Mouse (Mus musculus): ENCODE results near the gene Ctrc. TPM values are rescaled to one million over a fixed set of nuclear protein-coding genes. Genes with fewer than 3 reads are reported as not detected.

The Ctrc gene
- polyA plus RNA-seq, 1 experiment from 2014 or later, result not detected

DNA sequence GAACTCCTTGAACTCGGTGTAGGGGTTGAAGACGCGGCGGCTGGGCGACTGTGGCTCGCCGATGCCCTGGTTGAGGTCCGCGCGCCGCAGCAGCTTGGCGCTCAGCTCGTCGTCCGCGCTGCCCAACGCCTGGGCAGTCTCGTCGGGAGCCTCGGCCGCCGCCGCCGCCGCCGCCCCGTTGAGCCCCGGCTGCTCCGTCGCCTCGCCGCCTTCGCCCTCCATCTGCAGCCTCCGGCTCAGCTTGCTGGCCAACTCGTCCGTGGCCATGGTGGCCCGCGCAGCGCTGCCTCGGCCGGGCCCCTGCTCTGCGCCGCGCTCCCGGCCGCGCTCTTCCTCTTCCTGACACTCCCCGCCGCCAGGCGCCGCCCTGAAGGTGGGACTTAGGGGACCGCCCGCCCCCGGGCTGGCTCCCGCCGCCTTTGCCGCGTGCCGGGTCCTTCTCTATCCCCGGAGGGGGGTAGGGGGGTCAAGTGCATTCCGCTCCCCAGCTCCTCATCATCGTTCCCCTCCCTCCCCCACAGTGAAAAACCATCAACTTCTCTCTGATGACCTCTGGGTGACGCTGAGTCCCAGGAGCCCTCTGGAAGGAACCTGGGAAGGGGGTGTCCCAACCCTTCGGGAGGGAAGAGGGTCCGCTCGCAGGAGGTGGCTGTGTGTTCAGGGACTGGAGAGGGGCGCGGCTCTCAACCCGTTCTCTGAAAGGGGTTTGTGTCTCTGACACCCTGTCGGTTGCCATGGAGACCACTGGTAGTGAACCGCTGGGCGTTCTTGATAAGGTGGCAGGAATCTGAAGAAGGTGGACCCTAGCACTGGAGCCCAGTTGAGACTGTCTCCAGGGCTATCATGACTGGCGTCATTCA, 28.7 kb upstream of the Ctrc start, which contains the start of gene Efhd2:
Gene Efhd2, minus strand, starts transcription at position 320 of the 860 bp plus-strand sequence.
- Histone ChIP-seq H3K9ac (replicated peaks) (peak within 1 kb of the TSS; percentile 80), H3K9me3 (ENCODE audit: low read length) (no peaks in the 10 kb centered on the region), H3K36me3 (replicated peaks; ENCODE audit: insufficient read depth, low read length) (peaks cover 9% of the 10 kb centered on the region), H3K4me3 (ENCODE audit: low read depth, low read length) (peak within 1 kb of the TSS; percentile 77), H3K4me2 (ENCODE audit: low read depth, low read length) (peak within 1 kb of the TSS; percentile 92), H3K4me1 (ENCODE audit: insufficient read depth) (peaks cover 46% of the 10 kb centered on the region), H3K27me3 (ENCODE audit: insufficient read depth, low read length) (peaks cover 18% of the 10 kb centered on the region), H3K27ac (ENCODE audit: low read depth) (peak within 1 kb of the TSS; percentile 55)
- ATAC-seq, result peak; percentile 91
- WGBS (ENCODE audit: insufficient replicate concordance), result under 1% methylated on average over 61 of the region's 73 CpGs
- peak; percentile 33 for TF ChIP-seq CTCF (IDR thresholded peaks at IDR 0.05; ENCODE audit: low read depth)
- TF ChIP-seq EP300 (IDR thresholded peaks at IDR 0.05; ENCODE audit: low read depth), result peak; percentile 77
- DNase-seq, result peak; percentile 89

DNA sequence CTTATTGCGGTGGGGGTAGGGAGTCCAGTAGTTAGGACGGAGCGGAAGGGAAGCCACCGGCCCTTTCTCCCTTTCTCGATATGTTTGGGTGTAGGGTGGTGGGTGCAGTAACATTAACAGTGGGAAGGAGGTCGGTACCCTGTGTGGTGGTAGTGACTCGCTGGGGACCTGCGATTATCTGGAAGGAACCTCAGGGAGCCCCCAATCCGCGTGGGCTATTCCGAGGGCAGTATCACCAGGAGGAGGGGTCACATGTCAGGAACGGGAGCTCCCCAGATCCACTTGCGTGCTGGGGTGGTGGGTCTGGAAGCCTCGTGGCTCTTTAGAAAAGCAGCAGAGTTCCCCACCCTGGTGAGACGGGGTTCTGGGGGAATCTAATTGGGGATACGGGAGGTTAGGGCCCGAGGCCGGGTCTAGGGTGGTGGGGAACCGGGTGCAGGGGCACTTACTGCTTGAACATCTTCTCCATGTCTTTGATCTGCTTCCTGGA, 28.0 kb upstream of the Ctrc start:
- H3K36me3 ChIP-seq (replicated peaks; ENCODE audit: insufficient read depth, low read length), result peaks cover 9% of the 10 kb centered on the region
- peaks cover 48% of the 10 kb centered on the region for H3K4me1 ChIP-seq (ENCODE audit: insufficient read depth)
- H3K27me3 ChIP-seq (ENCODE audit: insufficient read depth, low read length), result peaks cover 16% of the 10 kb centered on the region
- no peaks in the 10 kb centered on the region for H3K9me3 ChIP-seq (ENCODE audit: low read length)
- peak overlapping the region; percentile 77 for H3K4me3 ChIP-seq (ENCODE audit: low read depth, low read length)
- WGBS (ENCODE audit: insufficient replicate concordance), result under 1% methylated on average over 19 of the region's 19 CpGs
- DNase-seq (no peak), ATAC-seq (peak; percentile 4; the same call in 1 of the 2 replicates)
- H3K9ac ChIP-seq (replicated peaks), result peak overlapping the region; percentile 80
- peak overlapping the region; percentile 55; the same call in 1 of the 2 replicates for H3K27ac ChIP-seq (ENCODE audit: low read depth)
- H3K4me2 ChIP-seq (ENCODE audit: low read depth, low read length), result peak overlapping the region; percentile 92
- TF ChIP-seq EP300 (IDR thresholded peaks at IDR 0.05; ENCODE audit: low read depth) (no peak), CTCF (IDR thresholded peaks at IDR 0.05; ENCODE audit: low read depth) (no peak)

DNA sequence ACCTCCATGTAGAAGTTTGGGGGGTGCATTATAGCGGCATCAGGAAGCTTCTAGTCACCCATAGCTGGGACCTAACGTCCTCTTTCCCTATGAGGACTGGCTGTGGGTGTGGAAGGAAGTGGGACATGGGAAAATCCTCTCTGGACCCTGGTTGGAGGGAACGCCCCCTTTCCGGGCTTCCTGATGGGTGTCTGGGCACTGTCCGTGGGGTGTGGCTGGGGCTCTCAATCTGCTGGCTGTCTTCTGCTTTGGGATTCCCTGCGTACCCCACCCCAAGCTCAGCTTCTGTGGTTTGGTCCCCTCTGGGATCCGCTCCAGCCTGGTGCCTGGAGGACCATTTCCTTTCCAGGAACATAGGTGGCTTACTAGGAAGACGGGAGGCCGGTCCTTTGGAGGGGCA, 26.8 kb upstream of the Ctrc start:
- no peak for ATAC-seq
- no peak for TF ChIP-seq CTCF (IDR thresholded peaks at IDR 0.05; ENCODE audit: low read depth)
- TF ChIP-seq EP300 (IDR thresholded peaks at IDR 0.05; ENCODE audit: low read depth), result no peak
- Histone ChIP-seq H3K9me3 (ENCODE audit: low read length) (no peaks in the 10 kb centered on the region), H3K27me3 (ENCODE audit: insufficient read depth, low read length) (peaks cover 10% of the 10 kb centered on the region), H3K4me2 (ENCODE audit: low read depth, low read length) (peak overlapping the region; percentile 92), H3K36me3 (replicated peaks; ENCODE audit: insufficient read depth, low read length) (peaks cover 12% of the 10 kb centered on the region), H3K27ac (ENCODE audit: low read depth) (0 out of 2 replicates have a peak overlapping the region, but pooled peaks have one; percentile 20), H3K9ac (replicated peaks) (peak overlapping the region; percentile 80), H3K4me3 (ENCODE audit: low read depth, low read length) (peak overlapping the region; percentile 77), H3K4me1 (ENCODE audit: insufficient read depth) (peaks cover 52% of the 10 kb centered on the region)
- DNase-seq, result no peak
- WGBS (ENCODE audit: insufficient replicate concordance), result 80% methylated on average over 9 of the region's 9 CpGs

DNA sequence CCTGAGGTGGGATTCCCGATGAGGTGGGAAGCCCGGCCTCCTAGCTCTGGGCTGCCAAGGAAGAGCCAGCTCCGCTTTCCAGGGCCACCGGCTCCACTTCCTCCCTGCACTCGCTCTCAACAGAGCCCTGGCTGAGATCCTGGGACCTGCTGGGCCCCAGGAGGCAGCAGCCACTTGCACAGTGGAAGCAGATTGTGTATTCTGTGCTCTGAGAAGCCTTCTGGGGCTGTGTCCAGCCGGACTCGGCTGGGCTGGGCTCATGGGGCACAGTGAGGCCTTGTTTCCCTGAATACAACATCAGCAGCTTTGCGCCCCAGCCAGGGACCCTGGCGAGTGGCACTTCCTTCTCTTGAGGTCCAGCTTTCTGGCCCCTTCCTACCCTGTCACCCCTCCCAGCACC, 25.8 kb upstream of the Ctrc start:
- H3K9me3 ChIP-seq (ENCODE audit: low read length), result no peaks in the 10 kb centered on the region
- DNase-seq (peak; percentile 18), ATAC-seq (no peak)
- H3K4me2 ChIP-seq (ENCODE audit: low read depth, low read length), result peak overlapping the region; percentile 92
- 81% methylated on average over 9 of the region's 9 CpGs for WGBS (ENCODE audit: insufficient replicate concordance)
- H3K27me3 ChIP-seq (ENCODE audit: insufficient read depth, low read length), result 0 out of 2 replicates have a peak, but pooled peaks cover 4% of the 10 kb centered on the region
- peaks cover 60% of the 10 kb centered on the region for H3K4me1 ChIP-seq (ENCODE audit: insufficient read depth)
- H3K9ac ChIP-seq (replicated peaks), result peak overlapping the region; percentile 36
- H3K36me3 ChIP-seq (replicated peaks; ENCODE audit: insufficient read depth, low read length), result peaks cover 12% of the 10 kb centered on the region
- no peak for TF ChIP-seq EP300 (IDR thresholded peaks at IDR 0.05; ENCODE audit: low read depth)
- TF ChIP-seq CTCF (IDR thresholded peaks at IDR 0.05; ENCODE audit: low read depth), result no peak
- peak overlapping the region; percentile 70 for H3K27ac ChIP-seq (ENCODE audit: low read depth)
- peak overlapping the region; percentile 77 for H3K4me3 ChIP-seq (ENCODE audit: low read depth, low read length)

DNA sequence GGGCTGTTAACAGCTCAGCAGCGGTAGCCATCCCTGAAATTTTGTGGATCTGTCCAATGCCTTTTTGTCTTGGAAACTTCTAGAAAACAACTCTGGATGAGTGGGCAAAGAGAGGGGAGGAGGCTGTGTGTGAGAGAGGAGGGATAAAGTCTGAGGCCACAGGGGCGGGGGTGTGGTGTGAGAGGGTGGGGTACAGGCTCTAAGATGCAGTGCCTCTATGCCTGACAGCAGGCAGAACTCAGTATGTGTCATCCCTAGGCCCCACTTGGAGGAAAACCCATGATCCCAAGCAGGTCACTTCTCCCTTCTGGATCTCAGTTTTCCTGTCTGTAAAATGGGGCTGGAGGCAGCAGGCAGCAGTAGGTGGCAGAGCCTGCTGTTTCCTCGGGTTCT, 25.2 kb upstream of the Ctrc start:
- ATAC-seq (no peak), DNase-seq (no peak)
- peaks cover 65% of the 10 kb centered on the region for H3K4me1 ChIP-seq (ENCODE audit: insufficient read depth)
- peak overlapping the region; percentile 70 for H3K27ac ChIP-seq (ENCODE audit: low read depth)
- 0 out of 2 replicates have a peak, but pooled peaks cover 4% of the 10 kb centered on the region for H3K27me3 ChIP-seq (ENCODE audit: insufficient read depth, low read length)
- TF ChIP-seq EP300 (IDR thresholded peaks at IDR 0.05; ENCODE audit: low read depth) (no peak), CTCF (IDR thresholded peaks at IDR 0.05; ENCODE audit: low read depth) (no peak)
- 86% methylated on average over 3 of the region's 3 CpGs for WGBS (ENCODE audit: insufficient replicate concordance)
- no peak overlapping the region for H3K9ac ChIP-seq (replicated peaks)
- no peaks in the 10 kb centered on the region for H3K9me3 ChIP-seq (ENCODE audit: low read length)
- H3K4me3 ChIP-seq (ENCODE audit: low read depth, low read length), result no peak overlapping the region
- H3K4me2 ChIP-seq (ENCODE audit: low read depth, low read length), result peak overlapping the region; percentile 92
- peaks cover 12% of the 10 kb centered on the region for H3K36me3 ChIP-seq (replicated peaks; ENCODE audit: insufficient read depth, low read length)

DNA sequence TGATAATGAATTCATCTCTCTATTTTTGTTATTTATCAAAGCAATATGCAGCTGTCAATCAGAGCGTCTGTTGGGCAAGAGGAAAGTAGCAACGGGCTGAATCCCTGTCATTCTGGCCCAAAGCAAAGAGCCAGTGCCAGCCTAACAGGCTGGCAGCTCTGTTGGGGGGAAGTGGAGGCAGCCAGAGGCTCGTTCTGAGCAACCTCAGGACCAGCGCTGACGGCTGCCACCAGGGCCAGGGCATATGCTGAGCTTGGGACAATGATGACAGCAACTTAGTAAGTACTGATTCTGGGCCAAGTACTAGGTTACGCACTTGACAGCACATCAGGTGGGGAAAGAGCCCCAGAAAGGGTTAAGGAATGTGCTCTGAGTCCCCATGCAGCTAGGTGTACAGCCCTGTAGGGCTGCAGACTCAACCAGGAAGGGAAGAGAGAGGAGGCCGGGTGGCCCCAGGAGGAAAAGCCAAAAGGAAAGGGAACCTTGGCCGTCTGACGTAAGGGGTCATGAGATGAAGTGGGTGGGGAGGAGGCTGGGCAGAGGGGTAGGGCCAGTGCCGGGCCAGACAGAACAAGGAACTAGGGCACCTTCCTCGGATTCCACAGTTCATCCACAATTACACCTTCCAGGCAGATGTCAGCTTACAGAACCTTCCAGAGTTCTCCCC, 24.6 kb upstream of the Ctrc start:
- H3K4me1 ChIP-seq (ENCODE audit: insufficient read depth), result peaks cover 62% of the 10 kb centered on the region

More for the DNA sequence above, 24.6 kb upstream of the Ctrc start:
- no peaks in the 10 kb centered on the region for H3K9me3 ChIP-seq (ENCODE audit: low read length)
- H3K9ac ChIP-seq (replicated peaks), result no peak overlapping the region; the same call in 1 of the 2 replicates
- peaks cover 13% of the 10 kb centered on the region for H3K36me3 ChIP-seq (replicated peaks; ENCODE audit: insufficient read depth, low read length)
- peak; percentile 59 for DNase-seq
- 66% methylated on average over 11 of the region's 11 CpGs for WGBS (ENCODE audit: insufficient replicate concordance)
- H3K4me3 ChIP-seq (ENCODE audit: low read depth, low read length), result no peak overlapping the region
- H3K27me3 ChIP-seq (ENCODE audit: insufficient read depth, low read length), result 0 out of 2 replicates have a peak, but pooled peaks cover 4% of the 10 kb centered on the region
- peak overlapping the region; percentile 92 for H3K4me2 ChIP-seq (ENCODE audit: low read depth, low read length)
- no peak for ATAC-seq
- TF ChIP-seq EP300 (IDR thresholded peaks at IDR 0.05; ENCODE audit: low read depth) (no peak), CTCF (IDR thresholded peaks at IDR 0.05; ENCODE audit: low read depth) (no peak)
- peak overlapping the region; percentile 70 for H3K27ac ChIP-seq (ENCODE audit: low read depth)
